Mouse (Mus musculus) neural tube, embryonic 11.5 days (tissue): ENCODE results near the gene Mex3d. TPM values are rescaled to one million over a fixed set of nuclear protein-coding genes. Genes with fewer than 3 reads are reported as not detected.

ENCODE experiments used
- ATAC-seq: fragments of 200-750 bp; cut with Nextera tagmentation; 2 replicates; pipeline ENCODE4 v1.8.0; 2017; ENCODE audit warnings: moderate number of reproducible peaks, mild to moderate bottlenecking, moderate TSS enrichment, moderate library complexity; ENCODE audit not compliant: insufficient read depth, low FRiP score, low TSS enrichment
- DNase-seq: peaks from one replicate; pipeline ENCODE4 v3.0.0-alpha.2; 2015; ENCODE audit warnings: low spot score
- H3K27ac ChIP-seq: fragments of 300-500 bp; sonication (generic); 2 replicates; pipeline ENCODE4 v1.5.1; 2014; ENCODE audit warnings: low read depth, mild to moderate bottlenecking, low read length
- H3K27me3 ChIP-seq: fragments of 300-500 bp; sonication (generic); 2 replicates; pipeline ENCODE4 v1.6.1; 2014; ENCODE audit warnings: mild to moderate bottlenecking, low read length, mixed read lengths; ENCODE audit not compliant: control insufficient read depth, insufficient read depth
- H3K36me3 ChIP-seq: fragments of 300-500 bp; sonication (generic); 2 replicates; pipeline ENCODE4 v1.6.1; 2014; ENCODE audit warnings: mild to moderate bottlenecking, low read length, moderate library complexity, mixed read lengths; ENCODE audit not compliant: control insufficient read depth, insufficient read depth
- H3K4me1 ChIP-seq: fragments of 300-500 bp; sonication (generic); 2 replicates; pipeline ENCODE4 v1.6.1; 2014; ENCODE audit warnings: low read length, mixed read lengths; ENCODE audit not compliant: control insufficient read depth, insufficient read depth
- H3K4me2 ChIP-seq: fragments of 300-500 bp; sonication (generic); 2 replicates; pipeline ENCODE4 v1.6.1; 2014; ENCODE audit warnings: low read depth, mild to moderate bottlenecking, moderate library complexity
- H3K4me3 ChIP-seq: fragments of 300-500 bp; sonication (generic); 2 replicates; pipeline ENCODE4 v1.5.1; 2014; ENCODE audit warnings: low read depth, low read length
- H3K9ac ChIP-seq: fragments of 300-500 bp; sonication (generic); 2 replicates; pipeline ENCODE4 v1.6.1; 2014; ENCODE audit warnings: mild to moderate bottlenecking, low read length
- H3K9me3 ChIP-seq: fragments of 300-500 bp; sonication (generic); 2 replicates; pipeline ENCODE4 v1.6.1; 2016; ENCODE audit warnings: low read length; ENCODE audit not compliant: control insufficient read depth
- WGBS: fragments of 180-500 bp; shearing (Covaris S2); extraction: QIAGEN DNeasy Blood & Tissue Kit; methylation state at CpG from one replicate; pipeline ENCODE4 v1.1.7; 2014; 5-methylcytosine and 5-hydroxymethylcytosine counted together
- polyA plus RNA-seq: library from polyadenylated mRNA; unstranded; fragments of >200 nt; fragmentation: Nextera tagmentation; extraction: Ambion mirVana; gene quantifications from 2 replicates; pipeline ENCODE4 v1.2.1, GENCODE M21; 2014

Mex3d gene
- polyA plus RNA-seq, 1 experiment from 2014 or later = 12.6 TPM

DNA sequence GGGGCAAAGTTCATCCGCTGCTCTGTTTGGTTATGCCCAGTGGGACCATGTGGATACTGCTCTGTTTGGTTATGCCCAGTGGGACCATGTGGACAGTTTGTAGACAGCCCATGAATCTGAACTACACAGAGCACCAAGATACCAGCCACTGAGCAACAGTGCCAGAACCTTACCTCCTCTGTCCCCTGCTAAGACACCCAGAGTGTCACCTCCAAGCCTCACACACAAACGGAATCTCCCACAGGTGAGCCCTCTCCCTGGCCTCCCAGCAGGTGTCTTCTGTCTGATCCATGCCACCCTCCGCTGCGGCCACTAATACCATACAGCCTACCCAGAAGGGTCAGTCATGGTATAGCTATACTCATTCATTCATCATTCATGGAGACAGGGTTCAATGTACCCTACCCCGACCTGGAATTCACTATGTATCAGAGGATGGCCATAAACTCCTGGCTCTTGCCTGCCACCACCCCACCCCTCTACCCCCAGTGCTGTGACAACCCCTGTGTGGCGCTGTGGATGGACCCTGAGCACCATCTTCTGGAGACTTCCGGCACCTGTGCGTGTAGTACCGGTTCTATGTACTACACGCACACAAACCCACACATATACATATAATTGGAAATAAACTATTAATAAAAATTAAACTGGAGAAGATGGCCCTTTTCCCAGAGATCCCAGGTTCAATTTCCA lies 18.2 kb upstream of the Mex3d start:
- Histone ChIP-seq H3K36me3 (peaks cover 15% of the 10 kb centered on the region), H3K9me3 (no peaks in the 10 kb centered on the region), H3K9ac (peak overlapping the region; percentile 81), H3K4me2 (peak overlapping the region; percentile 97), H3K4me3 (peak overlapping the region; percentile 89), H3K27me3 (no peaks in the 10 kb centered on the region), H3K4me1 (peaks cover 17% of the 10 kb centered on the region), H3K27ac (no peak overlapping the region)
- no peak for DNase-seq
- 60% methylated on average over 10 of the region's 10 CpGs for WGBS
- no peak for ATAC-seq

DNA sequence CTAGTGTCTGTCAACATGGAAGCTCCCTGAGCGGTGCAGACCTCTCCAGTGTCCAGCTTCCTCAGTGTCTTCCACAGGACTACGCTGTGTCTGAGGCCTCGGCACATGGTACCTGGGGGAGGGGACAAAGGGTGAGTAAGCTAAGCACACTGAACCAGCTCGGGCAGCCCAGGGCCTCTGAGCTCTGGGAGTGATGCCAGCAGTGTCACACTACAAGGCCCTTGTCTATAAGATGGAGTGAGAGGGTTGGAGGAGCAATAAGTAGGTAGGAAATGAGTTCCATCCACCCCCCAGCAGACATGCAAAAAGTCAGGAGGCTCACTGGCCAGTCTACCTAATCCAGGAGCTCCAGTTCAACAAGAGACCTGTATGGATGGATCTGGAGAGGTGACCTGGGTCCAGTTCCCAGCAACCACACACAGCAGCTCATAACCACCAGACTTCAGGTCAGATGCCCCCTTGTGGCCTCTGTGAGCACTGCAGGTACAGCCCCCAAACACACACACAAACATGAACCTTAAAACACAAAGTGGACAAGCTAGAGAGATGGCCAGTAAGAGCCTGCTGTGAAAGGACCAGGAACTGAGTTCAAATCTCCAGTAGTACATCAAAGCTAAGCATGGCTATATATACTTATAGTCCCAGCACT lies 15.7 kb upstream of the Mex3d start:
- no peak for ATAC-seq
- no peak for DNase-seq

DNA sequence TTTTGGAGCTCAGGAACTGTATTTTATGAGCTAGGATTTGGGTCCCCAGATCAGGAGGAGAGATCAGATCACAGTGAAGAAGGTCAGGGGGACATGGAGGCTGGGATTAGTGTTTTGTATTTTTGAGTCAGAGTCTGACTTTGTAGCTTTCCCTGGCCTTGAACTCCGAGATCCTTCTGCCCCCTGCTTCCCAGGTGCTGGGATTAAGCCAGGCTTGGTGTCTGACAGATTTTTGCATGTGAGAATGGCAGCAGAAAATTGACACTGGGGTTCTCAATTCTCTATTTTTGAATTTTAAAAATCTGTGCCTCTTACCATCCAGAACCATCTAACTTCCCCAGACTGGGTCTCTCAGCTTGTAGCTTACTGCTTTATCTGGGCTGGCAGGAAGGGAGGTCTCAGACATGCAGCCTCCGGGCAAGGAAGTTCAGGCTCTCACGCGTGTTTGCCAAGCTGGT lies 13.3 kb upstream of the Mex3d start:
- WGBS = 85% methylated on average over 4 of the region's 4 CpGs
- peaks cover 32% of the 10 kb centered on the region for H3K4me1 ChIP-seq
- H3K36me3 ChIP-seq = peaks cover 15% of the 10 kb centered on the region
- peak overlapping the region; percentile 82 for H3K4me2 ChIP-seq
- ATAC-seq (no peak), DNase-seq (no peak)
- H3K9ac ChIP-seq = peak overlapping the region; percentile 69
- H3K9me3 ChIP-seq = no peaks in the 10 kb centered on the region
- no peaks in the 10 kb centered on the region for H3K27me3 ChIP-seq
- H3K27ac ChIP-seq = peak overlapping the region; percentile 87; the same call in 1 of the 2 replicates
- H3K4me3 ChIP-seq = no peak overlapping the region

More for the DNA sequence above, 15.7 kb upstream of the Mex3d start:
- WGBS = 99% methylated on average over 4 of the region's 4 CpGs
- H3K36me3 ChIP-seq = peaks cover 13% of the 10 kb centered on the region
- no peak overlapping the region for H3K4me3 ChIP-seq
- no peaks in the 10 kb centered on the region for H3K9me3 ChIP-seq
- no peak overlapping the region for H3K9ac ChIP-seq
- H3K27ac ChIP-seq = no peak overlapping the region
- H3K4me2 ChIP-seq = no peak overlapping the region
- no peaks in the 10 kb centered on the region for H3K27me3 ChIP-seq
- H3K4me1 ChIP-seq = peaks cover 24% of the 10 kb centered on the region

DNA sequence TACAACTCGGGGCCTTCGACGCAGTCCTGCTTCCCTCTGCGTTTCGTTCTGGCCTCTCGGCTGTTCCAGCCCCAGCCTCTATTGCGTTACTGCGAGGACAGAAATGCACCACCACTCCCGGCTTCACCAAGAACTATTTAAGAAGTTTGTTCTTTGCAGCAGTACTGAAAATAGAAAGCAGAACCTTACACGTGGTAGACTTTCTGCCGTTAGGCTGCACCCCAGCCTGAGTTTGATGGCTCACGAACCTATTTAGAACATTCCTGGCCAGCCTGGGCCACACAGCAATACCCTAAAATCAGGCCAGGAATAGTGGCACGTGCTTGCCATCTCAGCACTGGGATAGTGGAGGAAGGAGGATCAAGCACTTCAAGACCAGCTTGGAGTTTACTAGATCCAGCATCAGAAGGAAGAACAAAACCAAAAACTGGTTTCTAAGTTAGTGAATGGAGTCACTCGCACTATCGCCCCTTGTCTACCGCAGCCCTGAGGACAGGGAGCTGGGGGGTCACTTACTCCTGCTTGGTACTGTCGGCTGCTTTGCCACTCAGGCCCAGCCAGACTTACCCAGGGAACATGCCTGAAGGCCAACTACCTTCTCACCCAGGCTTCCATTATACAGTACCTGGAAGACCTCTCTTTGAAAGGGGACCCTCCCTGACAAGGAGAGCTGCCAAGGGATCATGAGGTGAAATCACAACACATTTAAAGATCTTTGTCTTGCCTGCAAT lies 12.7 kb upstream of the Mex3d start:
- H3K4me1 ChIP-seq = peaks cover 28% of the 10 kb centered on the region
- peaks cover 17% of the 10 kb centered on the region for H3K36me3 ChIP-seq
- H3K9ac ChIP-seq = peak overlapping the region; percentile 69
- H3K4me3 ChIP-seq = peak overlapping the region; percentile 73
- no peaks in the 10 kb centered on the region for H3K9me3 ChIP-seq
- DNase-seq (no peak), ATAC-seq (no peak)
- no peaks in the 10 kb centered on the region for H3K27me3 ChIP-seq
- 18% methylated on average over 17 of the region's 17 CpGs for WGBS
- peak overlapping the region; percentile 87 for H3K27ac ChIP-seq
- peak overlapping the region; percentile 82 for H3K4me2 ChIP-seq

DNA sequence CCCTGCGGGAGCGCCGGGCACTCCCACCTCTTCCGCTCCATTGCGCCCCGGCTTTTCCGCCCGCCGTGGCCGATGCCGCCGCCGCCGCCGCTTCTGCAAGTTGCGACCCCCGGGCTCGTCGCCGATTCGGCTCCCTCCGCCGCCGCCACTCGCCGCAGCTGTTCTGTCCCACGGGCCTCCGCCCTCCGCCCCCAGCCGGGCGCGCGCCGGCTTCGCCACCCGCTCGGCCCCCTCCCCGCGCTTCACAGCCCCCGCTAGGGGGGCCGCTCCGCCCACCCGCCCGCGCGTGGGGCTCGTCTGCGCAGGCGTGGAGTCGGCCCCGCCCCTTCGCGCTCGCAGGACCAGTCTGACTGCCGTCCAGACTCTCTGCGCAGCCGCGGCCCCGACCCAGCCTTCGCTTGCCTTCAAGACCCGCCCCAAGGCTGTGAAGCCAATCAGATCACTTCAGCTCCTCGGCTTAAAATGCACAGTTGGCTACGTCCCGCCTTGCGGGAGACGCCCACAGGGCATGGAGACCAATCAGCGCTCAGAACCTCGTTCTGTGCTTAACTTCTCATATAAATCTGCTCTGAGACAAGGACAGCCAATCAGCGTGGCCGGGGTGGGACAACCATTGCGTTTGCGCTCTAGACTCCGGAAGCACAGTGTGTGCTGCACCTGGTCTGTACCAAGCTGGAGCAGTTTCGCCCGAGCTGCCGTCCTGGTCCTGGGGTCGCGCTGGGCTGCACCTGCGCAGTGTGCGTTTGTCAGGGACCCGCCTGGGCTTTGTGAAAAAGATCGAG lies 11.9 kb upstream of the Mex3d start, which contains the start of gene Mbd3:
Mbd3 (minus strand) TSS at position 360 of the 782 bp plus-strand sequence.
- peak within 1 kb of the TSS; percentile 98 for H3K27ac ChIP-seq
- H3K27me3 ChIP-seq = no peaks in the 10 kb centered on the region
- H3K4me1 ChIP-seq = peaks cover 24% of the 10 kb centered on the region
- peak; percentile 95 for ATAC-seq
- peaks cover 20% of the 10 kb centered on the region for H3K36me3 ChIP-seq
- peak within 1 kb of the TSS; percentile 93 for H3K9ac ChIP-seq
- H3K4me2 ChIP-seq = peak within 1 kb of the TSS; percentile 82
- H3K4me3 ChIP-seq = peak within 1 kb of the TSS; percentile 73
- DNase-seq = peak; percentile 99
- no peaks in the 10 kb centered on the region for H3K9me3 ChIP-seq
- WGBS = under 1% methylated on average over 80 of the region's 82 CpGs

DNA sequence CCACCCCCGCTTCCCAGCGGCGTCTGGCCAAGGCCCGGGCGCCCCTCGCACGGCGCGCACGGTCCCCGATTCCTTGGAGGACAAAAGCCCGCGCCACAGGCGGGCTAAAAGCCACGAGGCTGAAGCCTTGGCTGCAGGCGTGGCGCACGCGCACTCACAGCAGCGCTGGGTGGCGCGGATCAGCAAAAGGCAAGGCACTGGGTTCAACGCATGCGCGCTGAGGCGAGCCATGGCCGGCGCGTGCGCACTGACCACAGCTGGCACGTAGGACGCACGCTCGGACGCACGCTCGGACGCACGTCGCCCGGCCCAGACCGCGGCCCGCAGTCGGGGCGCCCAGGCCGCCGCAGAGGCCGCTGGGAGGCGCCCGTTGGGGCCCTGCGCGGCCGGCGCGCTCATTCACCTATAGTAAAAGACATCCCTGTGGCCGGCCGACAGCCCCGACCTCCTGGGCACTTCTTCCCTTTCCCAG lies 11.3 kb upstream of the Mex3d start:
- peak; percentile 77 for ATAC-seq
- WGBS = under 1% methylated on average over 59 of the region's 59 CpGs
- peak overlapping the region; percentile 73 for H3K4me3 ChIP-seq
- peak overlapping the region; percentile 98 for H3K27ac ChIP-seq
- peaks cover 24% of the 10 kb centered on the region for H3K4me1 ChIP-seq
- H3K27me3 ChIP-seq = no peaks in the 10 kb centered on the region
- H3K9me3 ChIP-seq = no peaks in the 10 kb centered on the region
- peak; percentile 100 for DNase-seq
- H3K36me3 ChIP-seq = peaks cover 23% of the 10 kb centered on the region
- peak overlapping the region; percentile 93 for H3K9ac ChIP-seq
- H3K4me2 ChIP-seq = peak overlapping the region; percentile 64

DNA sequence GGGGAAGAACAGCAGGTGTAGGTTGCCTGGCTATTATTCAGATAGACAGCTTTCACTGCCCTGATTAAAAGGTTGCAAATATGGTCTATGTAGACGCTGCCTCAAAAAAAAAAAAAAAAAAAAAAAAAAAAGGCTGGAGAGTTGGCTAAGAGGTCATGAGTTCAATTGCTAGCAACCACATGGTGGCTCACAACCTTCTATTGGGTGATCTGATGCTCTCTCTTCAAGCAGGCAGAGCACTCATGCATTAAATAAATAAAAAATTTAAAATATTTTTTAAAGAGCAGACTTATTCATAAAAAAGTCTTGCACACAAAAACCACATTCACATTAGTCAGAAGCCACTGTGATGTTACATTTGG lies 10.7 kb upstream of the Mex3d start:
- DNase-seq (no peak), ATAC-seq (no peak)
- 4% methylated on average over 1 of the region's 1 CpGs for WGBS
- Histone ChIP-seq H3K36me3 (peaks cover 22% of the 10 kb centered on the region), H3K4me1 (peaks cover 24% of the 10 kb centered on the region), H3K9ac (peak overlapping the region; percentile 93), H3K9me3 (no peaks in the 10 kb centered on the region), H3K4me3 (peak overlapping the region; percentile 73), H3K4me2 (peak overlapping the region; percentile 64), H3K27me3 (no peaks in the 10 kb centered on the region), H3K27ac (peak overlapping the region; percentile 98)
